Comparison of ENCODE assay signal across 13 mouse cellular contexts in genomic region chr13:44260039-44260438, GRCm38 (mm10).
DNase-seq lines count a peak whose midpoint lies in the region; ATAC-seq and TF ChIP-seq lines count a peak whose summit lies in the region.
"Had no signal": no experiment of that assay in that cellular context is flagged by ENCODE, and none has a peak within 500 bp of the region (broad histone marks: within the 10 kb centered on the region; RNA-seq: fewer than 3 reads in every experiment).

No protein-coding gene starts in this region.

- H3K9ac ChIP-seq in kidney, embryonic 14.5 days (ENCODE audit: low read depth, low read length): no peak overlapping the region
- no peak overlapping the region for H3K9ac ChIP-seq in CH12.LX (ENCODE audit: insufficient read depth, low read depth)

- in situ Hi-C loops in CH12.LX (cut with MboI; ENCODE audit: low pct_ligation_motif_present, low pct_unique_long_range_greater_than_20kb, low sequenced_read_pairs): no loop called here

- H3K9me3 ChIP-seq in kidney, embryonic 14.5 days (ENCODE audit: control insufficient read depth, low read length): no peaks in the 10 kb centered on the region
- H3K9me3 ChIP-seq in CH12.LX (replicated peaks; ENCODE audit: low read length): no peaks in the 10 kb centered on the region
- H3K9me3 ChIP-seq: limb, embryonic 13.5 days had no signal

- H3K4me1 ChIP-seq in kidney, embryonic 14.5 days (ENCODE audit: control insufficient read depth, insufficient read depth, low read length): no peaks in the 10 kb centered on the region
- H3K4me1 ChIP-seq in CH12.LX (ENCODE audit: control insufficient read depth in 1 of 2, insufficient read depth in 2 of 2): no peaks in the 10 kb centered on the region

- H3K27me3 ChIP-seq in kidney, embryonic 14.5 days (ENCODE audit: control insufficient read depth, insufficient read depth, low read length): no peaks in the 10 kb centered on the region
- H3K27me3 ChIP-seq in CH12.LX (replicated peaks): no peaks in the 10 kb centered on the region
- H3K27me3 ChIP-seq: limb, embryonic 13.5 days had no signal

- no peak for TF ChIP-seq EP300 in CH12.LX (IDR thresholded peaks at IDR 0.05; ENCODE audit: low read length)

- intact Hi-C loops in heart, postnatal 25 days (cut with DNase I): loop anchor here (5.0 kb wide), 1 partner anchor 42 kb away; no protein-coding TSS in a partner anchor

- DNase-seq in kidney, adult 9 months: peak; percentile 28
- no peak for DNase-seq in CH12.LX (ENCODE audit: extremely low read depth)
- DNase-seq in embryo, embryonic 10.5 days (ENCODE audit: low spot score): peak; percentile 55
- peak; percentile 49 for DNase-seq in heart, postnatal 25 days (ENCODE audit: low spot score)
- DNase-seq in cerebellum, adult 11 months: no peak
- no peak for DNase-seq in adrenal gland, adult 8-10 months
- DNase-seq: adrenal gland, adult 2 months; cerebellum, adult 8-10 months; lung, adult 2 months; right cerebral cortex, adult 18-20 months had no signal

- H3K27ac ChIP-seq in kidney, embryonic 14.5 days (ENCODE audit: low read depth, low read length): no peak overlapping the region
- no peak overlapping the region for H3K27ac ChIP-seq in CH12.LX (ENCODE audit: insufficient read depth, low read depth)
- H3K27ac ChIP-seq: left cerebral cortex, adult 2 months had no signal

- no peaks in the 10 kb centered on the region for H3K79me2 ChIP-seq in CH12.LX (replicated peaks; ENCODE audit: control insufficient read depth, extremely low read depth, insufficient read depth, poor library complexity, severe bottlenecking)

- WGBS in kidney, embryonic 14.5 days: 65% methylated on average over 6 of the region's 6 CpGs

- no peak for TF ChIP-seq CTCF in CH12.LX (conservative IDR thresholded peaks at IDR 0.05 in 1 of 2, IDR thresholded peaks at IDR 0.05 in 1 of 2; ENCODE audit: low read depth in 2 of 2, low read length in 2 of 2)

- ATAC-seq in kidney, embryonic 14.5 days (ENCODE audit: low FRiP score, low TSS enrichment): no peak

- TF ChIP-seq RAD21 in CH12.LX (IDR thresholded peaks at IDR 0.05; ENCODE audit: low read depth, low read length): no peak

- dilution Hi-C loops in CH12.LX (cut with MboI; ENCODE audit: extremely low pct_ligation_motif_present, extremely low pct_unique_long_range_greater_than_20kb, low sequenced_read_pairs): no loop called here

- no peak for TF ChIP-seq POLR2A in CH12.LX (IDR thresholded peaks at IDR 0.05; ENCODE audit: low read depth, low read length)

- no peak overlapping the region for H3K4me2 ChIP-seq in kidney, embryonic 14.5 days (replicated peaks; ENCODE audit: low read depth, low read length)
- no peak overlapping the region for H3K4me2 ChIP-seq in CH12.LX (ENCODE audit: insufficient read depth, low read depth, poor library complexity, severe bottlenecking)
- H3K4me2 ChIP-seq: limb, embryonic 13.5 days had no signal

- H3K4me3 ChIP-seq in kidney, embryonic 14.5 days (ENCODE audit: low read length): no peak overlapping the region
- H3K4me3 ChIP-seq in CH12.LX (replicated peaks in 1 of 3; ENCODE audit: low read depth in 2 of 3, low read length in 2 of 3, poor library complexity in 1 of 3): no peak overlapping the region
- H3K4me3 ChIP-seq: left cerebral cortex, adult 2 months; limb, embryonic 13.5 days had no signal

- H3K36me3 ChIP-seq in kidney, embryonic 14.5 days (ENCODE audit: control insufficient read depth, insufficient read depth, low read length): no peaks in the 10 kb centered on the region
- no peaks in the 10 kb centered on the region for H3K36me3 ChIP-seq in CH12.LX (replicated peaks in 1 of 2; ENCODE audit: control insufficient read depth in 1 of 2, insufficient read depth in 1 of 2, low read length in 1 of 2)
- H3K36me3 ChIP-seq: limb, embryonic 13.5 days had no signal

TF ChIP-seq in CH12.LX, 34 proteins besides CTCF, POLR2A, EP300 and RAD21:
- TF ChIP-seq MYC (IDR thresholded peaks at IDR 0.05; ENCODE audit: low read depth, low read length) (no peak), MAFK (IDR thresholded peaks at IDR 0.05; ENCODE audit: insufficient replicate concordance, low read length) (peak; percentile 81)

Comparison
In these comparisons a context has a peak if more than half of its experiments do, and no peak if none do; other contexts are left out.
1. DNase-seq: peak in kidney, adult 9 months (single experiment), embryo, embryonic 10.5 days (single experiment) and heart, postnatal 25 days (single experiment); none in CH12.LX (single experiment), cerebellum, adult 11 months (single experiment) and adrenal gland, adult 8-10 months (single experiment).